Mouse (Mus musculus) left cerebral cortex, postnatal 14 days (tissue): ENCODE measurements at regions not wholly inside any gene's neighbourhood (a gene's known extent, or its start where the extent isn't known, plus 50 kb on each side); places are given as distances from the start of the nearest gene placed in this dataset.

Experiments
- DNase-seq, 2 experiments: peaks; one replicate each; pipeline ENCODE4 v3.0.0; 2021 to 2022; ENCODE audit warnings: low spot score in 2 of 2, mixed read lengths in 1 of 2
- intact Hi-C: fragments of 180-260 bp; cut with DNase I; formaldehyde crosslinking; loops from one replicate; pipeline ENCODE4 v1.15.1; 2025

DNA sequence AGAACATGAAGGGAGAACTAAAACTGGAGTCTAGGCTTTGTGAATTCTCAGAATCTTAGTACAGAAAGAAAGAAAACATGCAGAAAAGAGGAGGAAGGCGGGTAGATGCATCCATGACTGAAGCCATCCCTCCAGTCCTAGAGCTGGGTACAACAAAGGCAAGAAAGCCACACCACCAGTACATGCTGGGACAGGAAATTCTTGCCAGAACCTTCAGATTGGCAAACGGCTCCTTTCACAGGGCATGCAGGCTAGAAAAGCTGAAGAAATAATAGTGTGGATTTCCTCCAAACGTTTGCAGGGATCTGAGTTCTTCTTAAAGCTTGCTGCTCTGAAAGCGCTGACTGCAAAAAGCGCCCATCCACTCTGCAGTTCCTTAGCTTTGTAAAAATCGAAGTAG, 486.7 kb downstream of the Epha4 start:
- intact Hi-C loops: no loop called here
- DNase-seq: peak in 1 of 2 experiments; percentile 5

GRCm38 (mm10) chr1:77029091-77029490, 485.8 kb downstream of the Epha4 start:
- intact Hi-C loops: no loop called here
- DNase-seq: no peak

DNA sequence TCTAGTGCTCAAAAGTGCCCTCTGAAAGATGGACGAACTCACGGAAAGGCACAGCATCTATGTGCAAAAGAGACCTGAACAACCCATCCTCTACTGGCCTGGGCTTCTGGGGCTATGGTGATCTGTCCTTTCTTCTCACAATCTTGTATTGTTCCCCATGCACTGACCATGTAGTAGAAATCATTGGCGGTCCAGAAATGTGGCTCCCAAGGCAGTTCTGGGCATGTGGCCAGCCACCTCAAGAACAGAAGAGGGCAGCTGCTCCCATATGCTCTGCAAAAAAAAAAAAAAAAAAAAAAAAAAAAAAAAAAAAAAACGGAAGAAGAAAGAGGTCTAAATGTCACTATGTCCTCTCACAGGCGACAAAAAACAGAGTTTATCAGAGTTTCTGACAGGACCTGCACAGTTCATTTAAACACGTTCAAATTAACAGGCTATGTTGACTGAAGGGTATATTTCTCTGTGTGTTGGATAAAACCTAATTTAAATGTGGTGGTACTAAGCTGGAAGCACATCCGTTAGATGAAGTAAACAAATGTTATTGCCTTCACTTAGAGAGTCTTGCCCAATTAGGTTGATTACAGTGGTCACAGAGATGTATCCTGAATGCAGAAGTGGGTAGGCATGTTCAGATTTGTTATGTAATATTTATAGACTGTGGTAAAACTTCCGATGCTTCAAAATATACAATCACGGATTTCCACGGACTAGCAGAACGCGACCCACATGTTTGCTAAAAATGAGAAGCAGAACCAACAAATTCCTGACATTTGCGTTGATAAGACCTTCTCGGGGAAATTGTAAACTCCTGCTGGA, 470.9 kb downstream of the Epha4 start:
- DNase-seq: peak in 1 of 2 experiments; percentile 8
- intact Hi-C loops: no loop called here

- DNase-seq: no peak
- intact Hi-C loops: no loop called here
These were observed 466.0 kb downstream of the Epha4 start for GRCm38 (mm10) chr1:77048720-77049406.

GRCm38 (mm10) chr1:77051239-77051638, 463.6 kb downstream of the Epha4 start:
- no peak for DNase-seq
- intact Hi-C loops: no loop called here

DNA sequence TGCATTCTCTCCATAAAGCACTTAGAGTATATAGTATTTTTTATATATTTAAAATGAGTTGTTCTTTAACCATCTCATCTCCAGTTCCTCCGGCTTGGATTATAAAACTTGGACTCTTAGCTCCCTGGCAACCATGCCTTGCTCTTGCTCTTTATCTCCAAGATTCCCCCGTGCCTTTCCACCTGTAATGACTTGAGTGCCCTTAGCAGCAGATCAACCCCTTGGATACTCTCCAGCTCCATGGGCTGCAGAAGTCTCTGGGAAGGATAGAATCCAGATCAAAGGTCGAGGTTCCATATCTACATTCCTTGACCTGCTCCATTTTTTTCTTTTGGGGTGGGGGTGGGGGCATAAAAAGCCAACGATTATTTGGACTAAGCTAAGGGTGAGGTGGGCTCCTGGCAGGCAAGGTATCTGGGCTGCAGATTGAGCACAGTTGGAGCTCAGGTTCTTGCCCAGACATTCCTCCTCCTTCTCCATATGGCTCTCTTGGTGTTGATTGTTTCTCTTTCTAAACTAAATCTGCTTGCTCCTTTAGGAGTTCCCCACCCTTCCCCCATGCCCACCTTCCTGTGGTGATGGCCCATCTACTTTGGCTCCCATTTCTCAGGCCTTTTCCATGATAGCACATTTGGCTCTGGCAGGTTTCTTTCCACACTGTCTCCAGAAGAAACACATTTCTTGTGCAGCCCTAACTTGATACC, 460.9 kb downstream of the Epha4 start:
- intact Hi-C loops: no loop called here
- no peak for DNase-seq

DNA sequence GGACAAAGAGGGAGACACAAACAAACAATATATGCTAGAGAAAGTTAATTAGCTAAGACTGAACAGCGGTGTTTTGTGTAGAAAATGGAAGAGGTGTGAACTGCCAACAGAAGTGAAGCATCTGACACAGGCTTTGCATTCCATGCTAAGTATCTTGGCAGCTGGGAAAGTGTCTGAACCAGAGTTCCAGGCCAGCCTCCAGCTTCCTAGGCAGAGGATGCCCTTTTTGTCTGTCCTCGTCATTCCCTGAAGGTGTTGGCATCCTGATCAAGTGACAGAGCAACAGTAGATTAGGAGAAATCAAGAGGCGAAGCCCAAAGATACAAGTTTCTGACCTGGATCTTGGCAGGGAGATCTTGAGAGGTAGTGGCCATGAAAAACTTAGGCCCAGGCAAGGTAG, 452.4 kb downstream of the Epha4 start:
- intact Hi-C loops: no loop called here
- no peak for DNase-seq

GRCm38 (mm10) chr1:77073071-77073470, 441.8 kb downstream of the Epha4 start:
- no peak for DNase-seq
- intact Hi-C loops: no loop called here

DNA sequence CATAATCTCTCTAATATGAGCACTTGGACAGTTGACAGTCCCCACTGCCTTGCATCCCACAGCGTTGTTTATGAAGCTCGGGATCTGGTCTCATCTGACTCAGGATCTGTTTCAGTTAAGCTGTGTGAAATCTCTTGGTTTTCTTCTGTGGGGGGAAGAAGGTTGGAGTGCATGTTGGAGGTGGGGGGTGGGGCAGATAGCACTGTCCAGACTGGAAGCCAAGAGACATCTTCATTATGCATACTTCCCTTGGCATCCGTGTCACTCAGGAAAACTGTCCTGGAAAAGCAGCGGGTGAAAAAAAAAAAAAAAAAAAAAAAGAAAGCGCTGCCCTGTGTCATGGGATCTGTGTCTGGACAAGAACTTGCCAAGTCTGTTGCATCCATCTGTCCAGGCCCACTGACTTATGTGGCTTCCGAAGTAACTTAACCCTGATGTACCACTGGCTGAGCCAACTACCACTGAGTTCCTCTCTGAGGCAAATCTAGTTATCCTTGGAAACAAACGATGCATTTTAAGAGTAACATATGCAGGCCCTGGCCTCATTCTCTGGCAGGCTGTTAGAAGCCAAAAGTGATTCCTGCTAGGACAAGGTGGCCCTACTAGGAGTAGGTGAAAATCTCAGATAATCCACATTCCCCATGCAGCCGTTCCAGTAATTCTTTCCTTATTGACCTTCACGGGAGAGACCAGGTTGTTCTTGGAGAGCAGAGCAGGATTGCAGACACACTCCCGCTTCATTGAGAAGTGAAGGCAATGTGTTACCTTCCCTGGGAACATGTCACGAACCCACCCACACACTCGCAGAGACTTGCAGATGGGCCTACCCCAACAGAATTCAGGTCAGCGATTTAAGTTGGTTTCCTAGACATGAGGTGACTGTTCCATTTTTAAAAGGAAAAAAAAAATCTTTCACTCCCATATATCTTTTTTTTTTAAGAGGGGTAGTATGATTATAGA, 439.7 kb downstream of the Epha4 start:
- DNase-seq: peak in 1 of 2 experiments; percentile 35
- intact Hi-C loops: no loop called here

GRCm38 (mm10) chr1:77080767-77081166, 434.1 kb downstream of the Epha4 start:
- intact Hi-C loops: loop anchor here (10.0 kb wide), 1 partner anchor 434 kb away; the partner anchor contains the start of gene Epha4
- no peak for DNase-seq

DNA sequence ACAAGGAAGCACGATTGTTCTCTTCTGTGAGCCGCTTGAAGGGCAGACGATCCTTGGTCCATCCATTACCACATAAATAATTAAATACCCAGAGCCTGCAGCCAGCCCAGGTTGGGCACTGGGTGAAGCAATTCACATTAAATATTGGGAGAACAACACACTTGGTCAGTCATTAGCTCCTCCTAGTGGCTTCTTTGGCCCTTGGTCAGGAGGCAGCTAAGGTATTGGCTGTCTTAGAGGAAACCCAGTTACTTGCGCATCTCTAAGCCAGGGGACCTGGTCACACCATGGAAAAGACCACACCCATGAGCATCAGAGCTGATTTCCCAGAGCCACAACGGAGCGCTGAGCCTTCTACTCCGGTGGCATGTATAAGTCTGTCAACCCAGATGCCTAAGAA, 433.2 kb downstream of the Epha4 start:
- intact Hi-C loops: loop anchor here (10.0 kb wide), 1 partner anchor 433 kb away; the partner anchor contains the start of gene Epha4
- no peak for DNase-seq

DNA sequence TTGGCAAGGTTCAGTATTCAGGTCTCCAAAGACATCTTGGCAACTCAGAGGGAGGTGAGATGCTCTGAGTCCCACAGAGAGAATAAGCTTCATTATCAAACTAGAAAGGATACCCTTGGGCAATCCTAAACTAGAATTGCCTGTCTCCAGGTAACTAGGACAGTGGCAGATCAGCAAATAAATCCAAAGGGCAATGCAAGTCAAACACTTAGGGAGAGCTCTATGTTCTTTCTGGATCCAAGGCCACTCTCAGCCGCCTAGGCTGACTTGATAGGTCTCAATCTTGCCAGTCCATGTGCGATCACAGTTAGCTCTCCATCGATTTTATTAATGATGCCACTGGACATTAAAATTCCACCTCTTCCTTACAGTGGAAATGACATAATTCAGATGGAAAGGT, 432.5 kb downstream of the Epha4 start:
- no peak for DNase-seq
- intact Hi-C loops: loop anchor here (10.0 kb wide), 1 partner anchor 432 kb away; the partner anchor contains the start of gene Epha4

DNA sequence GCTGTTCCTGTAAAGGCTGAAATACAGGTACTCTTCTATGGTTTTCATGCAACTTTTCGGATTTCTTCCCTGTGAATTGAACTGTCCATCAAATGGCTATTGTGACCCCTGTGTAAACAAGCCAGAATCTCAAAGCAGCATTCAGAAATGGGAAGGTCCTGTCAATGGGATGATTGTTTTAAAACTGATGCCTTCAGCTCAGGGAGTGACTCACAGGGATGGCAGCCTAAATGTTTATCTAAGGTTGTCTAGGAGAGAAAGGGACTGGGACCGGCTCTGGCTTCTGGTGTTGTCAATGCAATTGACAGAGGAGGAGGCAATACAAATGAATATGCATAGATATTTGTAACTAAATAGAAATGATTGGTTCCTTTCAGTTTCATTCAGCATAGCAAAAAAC, 421.3 kb downstream of the Epha4 start:
- intact Hi-C loops: no loop called here
- no peak for DNase-seq

DNA sequence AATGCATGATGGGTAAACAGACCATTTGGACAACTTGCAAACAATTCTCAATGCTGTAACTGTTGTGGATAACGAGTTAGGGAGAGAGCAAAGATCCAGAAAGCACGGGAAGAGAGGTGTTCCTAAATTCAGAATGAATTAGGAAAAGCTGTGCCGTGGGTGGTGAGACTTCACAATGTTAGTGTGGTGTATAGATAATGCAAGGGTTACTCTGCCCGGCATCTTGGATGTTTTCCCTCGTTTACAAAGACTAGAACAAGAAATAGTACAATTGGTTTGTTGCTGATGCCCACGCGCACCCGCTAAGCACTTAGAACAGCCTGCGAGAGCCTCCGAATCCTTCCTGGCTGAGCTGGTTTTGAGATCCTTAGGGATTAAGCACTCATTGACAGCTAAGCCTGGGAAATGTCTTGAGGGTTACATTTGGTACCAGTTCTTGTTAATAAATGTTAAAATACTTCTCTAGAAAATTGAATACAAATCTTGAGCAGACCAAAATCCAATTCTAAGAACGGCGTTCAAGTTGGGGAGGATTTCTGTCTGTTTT, 413.1 kb downstream of the Epha4 start:
- intact Hi-C loops: no loop called here
- no peak for DNase-seq

GRCm38 (mm10) chr1:77102421-77103133, 412.3 kb downstream of the Epha4 start:
- intact Hi-C loops: no loop called here
- no peak for DNase-seq

- peak; percentile 9 to 47 for DNase-seq
- intact Hi-C loops: no loop called here
These were observed 404.8 kb downstream of the Epha4 start for GRCm38 (mm10) chr1:77109861-77110785.

DNA sequence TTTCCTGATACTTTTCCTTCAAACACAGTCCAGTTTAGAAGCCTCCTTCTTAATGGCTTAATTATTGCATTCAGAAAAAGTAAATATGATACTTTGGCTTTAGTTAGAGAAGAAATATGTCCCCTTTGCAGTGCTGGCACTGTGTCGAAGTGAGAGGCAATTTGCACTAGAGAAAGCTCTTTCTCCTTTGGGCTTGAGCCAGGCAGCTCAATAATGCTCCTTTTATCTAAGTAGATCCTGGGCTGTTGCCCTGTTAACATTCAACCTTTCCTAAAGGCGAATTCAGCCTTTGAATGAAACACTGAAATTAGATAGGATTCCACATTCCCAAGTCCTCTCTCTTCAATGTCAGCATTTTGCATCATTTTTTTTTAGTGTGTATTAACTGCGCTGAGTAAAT, 386.5 kb downstream of the Epha4 start:
- intact Hi-C loops: no loop called here
- no peak for DNase-seq
